Mouse (Mus musculus) mesoderm, embryonic 11.5 days (tissue): ENCODE measurements around the gene Mtmr14.
A peak's percentile ranks its signal among the peaks of the same experiment; 100 is the strongest.

ENCODE experiments used
- DNase-seq: peaks from one replicate; pipeline ENCODE4 v3.0.0-alpha.2; 2012; ENCODE audit warnings: low read depth, low spot score

The Mtmr14 gene

GRCm38 (mm10) chr6:113237542-113238270 is at the start of gene Mtmr14:
Mtmr14 (plus strand) TSS chr6:113237843.
- peak; percentile 99 for DNase-seq

DNA sequence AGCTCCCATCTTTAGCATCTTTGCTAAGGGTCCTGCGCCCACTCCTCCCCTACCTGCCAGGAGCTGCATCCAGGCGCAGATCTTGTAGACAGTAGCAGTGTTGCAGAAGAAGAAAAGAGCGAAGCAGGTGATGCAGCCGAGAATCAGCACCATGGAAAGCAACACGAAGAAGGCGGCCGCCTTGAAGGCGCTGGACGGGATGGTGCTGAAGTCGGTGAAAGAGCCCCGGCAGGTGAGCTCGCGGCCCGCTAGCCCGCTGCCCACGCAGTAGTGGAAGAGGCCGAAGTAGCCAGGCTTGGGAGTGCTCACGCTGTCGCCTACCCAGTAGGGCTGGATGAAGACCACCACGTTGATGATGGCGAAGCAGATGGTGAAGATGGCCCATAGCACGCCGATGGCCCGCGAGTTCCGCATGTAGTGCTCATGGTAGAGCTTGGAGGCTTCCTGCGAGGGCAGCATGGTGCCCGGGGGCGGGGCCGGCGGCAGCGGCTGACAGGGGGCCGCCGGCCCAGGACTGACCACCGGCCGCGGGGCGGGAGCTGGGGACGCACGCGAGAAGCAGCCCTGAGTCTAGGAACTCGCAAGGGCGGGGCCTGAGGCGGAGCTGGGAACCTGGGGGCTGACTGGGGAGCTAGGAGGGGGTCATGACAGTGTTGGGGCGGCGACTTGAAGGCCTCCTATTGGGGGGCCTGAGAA is 43.7 kb upstream of the Mtmr14 start:
- DNase-seq, result peak; percentile 77

DNA sequence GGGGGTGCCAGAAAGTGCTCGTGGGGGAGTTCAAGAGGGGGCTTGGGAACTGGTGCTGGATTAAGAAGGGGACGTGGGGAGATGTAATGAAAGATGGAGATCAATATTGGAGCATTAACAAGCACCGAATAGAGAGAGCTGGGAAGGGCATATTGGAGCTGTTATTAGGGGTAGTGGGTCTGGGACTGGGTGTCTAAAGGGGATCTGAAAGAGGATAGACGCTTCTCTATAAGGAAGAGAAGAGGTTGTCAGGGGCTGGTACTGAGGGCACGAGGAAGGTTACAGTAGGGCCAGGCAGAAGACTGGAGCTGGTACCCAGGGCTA is 43.2 kb upstream of the Mtmr14 start:
- no peak for DNase-seq

- DNase-seq, result peak; percentile 59
Observed at GRCm38 (mm10) chr6:113194841-113195595, 42.6 kb upstream of the Mtmr14 start, which contains the start of gene Lhfpl4. Lhfpl4 (minus strand) TSS chr6:113195384.

GRCm38 (mm10) chr6:113195596-113195992 is 42.0 kb upstream of the Mtmr14 start:
- DNase-seq, result no peak

- DNase-seq, result no peak
Observed at GRCm38 (mm10) chr6:113216280-113216679, 21.4 kb upstream of the Mtmr14 start.

DNA sequence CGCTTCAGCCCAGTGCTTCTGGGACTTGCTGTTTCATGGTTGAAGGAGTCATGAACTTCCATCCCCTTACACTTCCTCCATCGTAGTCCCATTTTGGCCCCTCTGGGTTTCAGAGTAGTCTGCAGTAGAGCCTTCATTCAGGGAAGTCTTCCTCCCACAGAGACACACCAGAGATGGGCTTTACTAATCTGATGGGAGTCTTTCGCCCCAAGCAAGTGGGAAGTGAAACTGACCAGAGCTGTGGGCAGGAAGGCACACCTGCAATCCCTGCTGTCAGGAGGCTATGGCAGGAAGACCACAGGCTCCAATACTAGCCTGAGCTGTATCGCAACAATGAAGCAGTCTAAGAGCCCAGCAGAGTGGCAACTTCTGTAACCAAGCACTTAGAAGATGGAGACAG is 11.8 kb upstream of the Mtmr14 start:
- DNase-seq, result no peak

- no peak for DNase-seq
Observed at GRCm38 (mm10) chr6:113226705-113227104, 10.9 kb upstream of the Mtmr14 start.

- no peak for DNase-seq
Observed at GRCm38 (mm10) chr6:113235141-113235540, 2.5 kb upstream of the Mtmr14 start.

DNA sequence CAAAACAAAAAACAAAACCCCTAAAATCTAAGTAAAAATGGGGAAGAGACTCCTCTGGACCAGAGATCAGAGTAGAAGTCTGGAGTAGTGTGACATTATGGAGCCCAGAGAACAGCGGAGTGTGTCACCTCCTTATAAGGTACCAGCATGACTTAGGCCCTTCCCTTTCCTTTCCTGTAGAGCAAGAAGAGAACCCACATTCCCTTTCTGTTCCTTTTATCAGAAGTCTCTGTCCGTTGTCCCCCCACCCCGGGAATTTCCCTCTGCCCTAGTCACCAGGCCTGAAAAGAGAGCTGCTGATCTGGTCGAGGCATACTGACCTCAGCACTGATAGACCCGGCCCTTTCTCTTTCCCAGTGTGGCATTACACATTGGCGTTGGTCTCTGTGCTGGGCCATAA is 799 bp downstream of the Mtmr14 start:
- no peak for DNase-seq

DNA sequence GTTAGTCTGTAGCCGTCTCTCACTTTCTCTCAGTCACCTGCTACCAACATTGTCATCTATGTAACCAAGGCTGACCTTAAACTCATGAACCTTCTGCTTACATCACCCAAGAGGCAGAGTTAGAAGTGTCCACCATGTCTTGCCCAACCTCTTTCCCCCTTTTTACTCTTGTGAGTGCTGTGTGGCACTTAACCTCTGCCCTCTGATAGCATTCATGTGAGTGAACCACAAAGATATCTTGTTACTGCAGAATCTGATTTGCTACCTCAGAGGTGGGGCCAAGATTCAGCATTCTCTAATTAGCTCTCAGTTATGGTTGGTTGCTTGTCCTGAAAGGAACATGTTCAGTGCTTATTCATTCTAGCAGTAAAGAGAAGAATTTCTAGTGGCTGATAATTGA is 5.1 kb downstream of the Mtmr14 start:
- DNase-seq, result no peak

DNA sequence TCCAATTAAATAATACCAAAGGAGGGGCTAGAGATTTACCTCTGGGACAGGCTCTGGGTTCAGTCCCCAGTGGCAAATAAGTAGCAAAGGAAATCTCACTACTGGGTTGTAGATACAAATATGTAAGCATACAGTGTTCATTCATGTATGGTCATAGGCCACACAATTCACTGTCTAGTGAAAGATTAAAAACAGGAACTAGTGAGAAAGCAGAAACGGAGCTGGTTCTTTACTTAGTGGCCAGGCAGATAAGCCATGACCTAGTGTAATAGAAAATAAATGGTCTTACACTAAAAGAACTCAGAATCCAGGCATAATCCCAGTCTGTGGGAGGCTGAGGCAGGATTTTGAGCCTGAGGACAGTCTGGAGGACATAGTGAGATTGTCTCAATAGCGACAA is 7.9 kb downstream of the Mtmr14 start:
- no peak for DNase-seq

- no peak for DNase-seq
Observed at GRCm38 (mm10) chr6:113250786-113251185, 13.1 kb downstream of the Mtmr14 start.

- DNase-seq, result no peak
Observed at GRCm38 (mm10) chr6:113251921-113252320, 14.3 kb downstream of the Mtmr14 start.

GRCm38 (mm10) chr6:113254899-113255298 is 17.3 kb downstream of the Mtmr14 start:
- no peak for DNase-seq

DNA sequence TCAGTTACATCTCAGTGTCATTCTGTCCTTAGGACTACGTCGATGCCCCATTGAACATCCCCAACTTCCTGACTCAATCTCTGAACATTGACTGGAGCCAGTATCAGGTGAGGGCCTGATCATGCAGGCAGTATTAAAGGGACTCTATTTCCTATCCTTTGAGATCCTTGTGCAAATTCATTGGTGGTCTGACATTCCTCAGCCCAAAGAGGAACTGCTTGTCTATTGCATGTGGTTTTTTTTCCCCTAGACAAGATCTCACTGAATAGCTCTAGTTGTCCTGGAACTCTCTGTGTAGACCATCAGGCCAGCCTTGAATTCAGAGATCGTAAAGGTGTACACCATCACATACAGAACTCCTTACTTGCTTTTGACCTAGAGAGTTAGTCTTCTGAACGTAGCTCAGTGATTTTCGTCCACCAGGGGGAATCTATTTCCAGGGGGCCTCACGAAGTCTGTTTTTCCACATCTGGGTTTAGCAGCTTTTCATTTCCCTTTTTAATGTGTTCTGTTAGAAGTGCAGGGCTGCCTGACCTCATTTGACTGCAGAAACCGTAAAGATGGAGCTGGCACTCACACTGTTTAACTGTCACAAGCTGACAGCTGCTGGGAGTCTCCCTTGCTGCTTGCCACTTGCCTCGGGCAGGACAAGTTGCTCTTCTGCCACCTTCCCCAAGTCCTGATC is 23.7 kb downstream of the Mtmr14 start:
- no peak for DNase-seq

GRCm38 (mm10) chr6:113263531-113263930 is 25.9 kb downstream of the Mtmr14 start:
- no peak for DNase-seq

DNA sequence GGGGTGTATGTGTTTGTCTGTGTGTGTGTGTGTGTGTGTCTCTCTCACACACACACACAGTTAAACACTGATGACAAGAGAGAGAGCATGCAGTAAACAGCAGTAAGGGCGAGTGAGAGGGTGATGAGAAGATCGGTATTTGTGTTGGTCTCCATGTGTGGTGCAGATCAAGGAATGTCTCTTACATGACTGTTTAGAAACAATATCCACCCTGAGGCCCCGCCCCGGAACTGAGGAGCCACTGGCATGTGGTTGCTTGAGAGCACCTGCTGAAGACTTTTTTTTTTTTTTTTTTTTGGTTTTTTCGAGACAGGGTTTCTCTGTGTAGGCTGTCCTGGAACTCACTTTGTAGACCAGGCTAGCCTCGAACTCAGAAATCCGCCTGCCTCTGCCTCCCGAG is 26.8 kb downstream of the Mtmr14 start:
- no peak for DNase-seq

- no peak for DNase-seq
Observed at GRCm38 (mm10) chr6:113266996-113267655, 29.5 kb downstream of the Mtmr14 start.

DNA sequence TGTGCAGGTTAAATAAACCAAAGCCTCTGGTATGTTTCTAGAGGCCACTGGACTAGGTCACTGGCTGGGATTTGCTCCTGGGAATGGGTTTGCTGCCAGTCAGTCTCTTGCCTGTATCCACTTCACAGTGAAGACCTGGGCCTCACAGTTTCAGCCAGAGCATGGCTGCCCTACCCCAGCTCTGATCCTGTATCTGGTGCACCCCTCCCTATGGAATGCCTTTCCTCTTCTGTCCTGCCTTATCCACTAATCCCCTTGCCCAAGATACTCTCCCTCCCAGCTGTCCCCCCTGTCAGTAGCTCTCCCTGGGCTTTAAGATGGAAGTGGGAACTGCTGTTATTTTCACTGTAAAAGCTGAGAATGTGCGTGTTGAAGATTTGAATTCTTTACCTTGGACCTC is 30.3 kb downstream of the Mtmr14 start:
- DNase-seq, result no peak

- no peak for DNase-seq
Observed at GRCm38 (mm10) chr6:113272365-113272764, 34.7 kb downstream of the Mtmr14 start.
